Mouse (Mus musculus) kidney, postnatal 36 days (tissue): ENCODE results near the gene Gm13271.
A peak's percentile ranks its signal among the peaks of the same experiment; 100 is the strongest.
"Not testable (repeated sequence)": the region's sequence is repeated elsewhere in the genome, so short reads cannot be mapped to it uniquely, and the experiment has no call there.

Experiments used
- DNase-seq, 2 experiments: peaks; one replicate each; pipeline ENCODE4 v3.0.0; 2021 to 2022; ENCODE audit warnings: mixed read lengths in 2 of 2

The Gm13271 gene

DNA sequence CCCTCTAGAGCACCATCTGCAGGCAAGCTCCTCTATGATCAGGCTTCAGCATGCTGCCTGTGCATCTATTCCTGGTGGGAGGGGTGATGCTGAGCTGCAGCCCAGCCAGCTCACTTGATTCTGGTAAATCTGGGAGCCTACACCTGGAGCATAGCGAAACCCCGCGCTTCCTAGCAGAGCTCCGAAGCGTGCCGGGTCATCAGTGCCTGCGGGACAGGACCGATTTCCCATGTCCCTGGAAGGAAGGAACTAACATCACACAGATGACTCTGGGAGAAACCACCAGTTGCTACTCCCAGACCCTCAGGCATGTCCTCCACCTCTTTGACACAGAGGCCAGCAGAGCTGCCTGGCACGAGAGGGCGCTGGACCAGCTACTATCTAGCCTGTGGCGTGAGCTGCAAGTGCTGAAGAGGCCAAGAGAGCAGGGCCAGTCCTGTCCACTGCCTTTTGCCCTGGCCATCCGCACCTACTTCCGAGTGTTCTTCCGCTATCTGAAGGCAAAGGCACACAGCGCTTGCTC is at the start of gene Gm13271:
Gene Gm13271 (plus strand): TSS at position 51 of the 523 bp plus-strand sequence.
- DNase-seq, result peak; percentile 23 to 34

DNA sequence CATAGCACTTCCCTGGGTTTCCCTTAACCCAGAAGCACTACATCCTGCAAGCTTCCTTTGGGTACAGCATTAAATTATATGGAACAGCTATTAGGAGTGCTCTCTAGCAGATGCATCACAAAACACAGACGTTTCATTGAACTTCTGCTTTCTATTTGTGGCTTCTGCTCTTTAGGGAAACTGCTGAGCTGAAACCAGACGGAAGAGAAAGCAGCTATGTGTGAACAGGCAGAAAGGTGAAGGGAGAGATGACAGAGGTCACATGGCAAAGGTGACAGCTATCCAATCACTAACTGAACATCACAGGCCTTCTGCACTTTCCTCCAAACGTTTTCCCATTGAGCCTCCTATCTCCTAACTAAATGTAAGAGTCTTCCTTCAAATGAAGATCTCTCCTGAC is 48.7 kb upstream of the Gm13271 start:
- no peak for DNase-seq

GRCm38 (mm10) chr4:88707128-88707826 is 47.4 kb upstream of the Gm13271 start:
- no peak for DNase-seq

DNA sequence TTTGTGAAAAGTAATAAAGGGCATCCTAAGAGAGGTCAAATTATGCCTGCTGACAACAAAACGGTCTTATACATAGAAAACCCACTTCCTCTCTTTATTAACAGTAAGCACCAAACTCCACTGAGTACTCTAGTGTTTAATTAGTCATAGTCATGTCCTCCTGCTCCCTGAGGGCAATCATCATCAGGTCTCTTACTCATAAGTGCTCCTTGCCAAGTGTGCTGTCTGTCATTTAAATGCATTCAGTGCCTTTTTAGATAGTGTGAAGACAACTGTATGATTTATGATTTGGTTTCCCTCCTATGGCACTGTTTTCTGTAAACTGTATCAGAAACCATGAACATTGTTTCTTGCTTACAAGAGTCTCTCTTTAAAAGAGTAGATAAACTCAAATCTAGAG is 40.4 kb upstream of the Gm13271 start:
- no peak for DNase-seq

- peak in 1 of 2 experiments; percentile 46 for DNase-seq
Observed at GRCm38 (mm10) chr4:88715059-88715458, 39.6 kb upstream of the Gm13271 start.

GRCm38 (mm10) chr4:88718715-88719114 is 36.0 kb upstream of the Gm13271 start:
- DNase-seq, result peak; percentile 16 to 31

DNA sequence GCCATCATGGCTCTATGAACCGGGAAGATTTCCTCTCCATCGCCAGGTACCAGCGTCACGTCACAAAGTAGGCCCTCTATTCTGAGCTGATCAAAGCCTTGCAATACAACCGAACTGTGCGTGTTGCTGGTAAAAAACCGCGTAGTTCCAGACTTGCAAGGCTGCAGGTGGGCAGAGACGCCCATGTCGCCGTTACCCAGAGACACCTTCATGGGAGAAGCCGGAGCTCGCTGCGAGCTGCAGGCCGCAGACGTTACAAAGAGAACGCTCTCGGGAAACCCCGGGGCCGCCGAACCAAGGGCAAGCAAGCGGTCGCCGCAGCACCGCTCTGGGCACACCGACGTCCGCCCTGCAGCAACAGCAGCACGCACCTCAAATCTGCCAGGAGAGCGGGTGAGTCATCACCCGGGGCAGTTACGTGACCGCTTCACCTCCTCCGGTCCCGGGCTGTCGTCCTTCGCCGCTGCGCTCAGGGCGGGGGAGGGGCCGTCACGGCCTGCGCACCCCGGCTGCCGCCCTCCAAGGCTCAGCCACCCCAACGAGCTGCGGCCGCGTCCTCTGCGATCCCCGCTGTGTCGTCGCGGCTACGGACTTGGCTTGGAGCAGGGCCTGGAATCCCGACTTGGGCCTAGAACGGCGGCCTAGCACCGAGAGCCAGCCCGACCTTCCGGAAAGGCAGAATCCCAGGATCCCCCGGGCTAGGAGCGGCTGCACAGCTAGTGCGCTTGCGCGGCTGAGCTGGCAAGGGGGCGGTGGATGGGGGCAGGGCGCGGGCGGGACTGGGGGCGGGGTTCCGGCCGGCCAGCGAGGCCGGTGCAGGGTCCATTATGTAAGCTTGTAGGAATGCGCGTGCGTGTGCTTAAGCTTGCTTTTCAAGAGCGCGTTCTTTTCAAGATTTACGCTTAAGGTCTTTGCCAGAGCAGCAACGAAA is 32.6 kb upstream of the Gm13271 start, which contains the start of the genes Gm26566 and Klhl9:
Gene Gm26566 (plus strand): TSS at position 15 of the 931 bp plus-strand sequence.
Gene Klhl9 (minus strand): TSS at position 675 of the 931 bp plus-strand sequence.
- DNase-seq, result peak; percentile 93 to 94

- DNase-seq, result peak in 1 of 2 experiments; percentile 16
Observed at GRCm38 (mm10) chr4:88723497-88724090, 31.1 kb upstream of the Gm13271 start.

DNA sequence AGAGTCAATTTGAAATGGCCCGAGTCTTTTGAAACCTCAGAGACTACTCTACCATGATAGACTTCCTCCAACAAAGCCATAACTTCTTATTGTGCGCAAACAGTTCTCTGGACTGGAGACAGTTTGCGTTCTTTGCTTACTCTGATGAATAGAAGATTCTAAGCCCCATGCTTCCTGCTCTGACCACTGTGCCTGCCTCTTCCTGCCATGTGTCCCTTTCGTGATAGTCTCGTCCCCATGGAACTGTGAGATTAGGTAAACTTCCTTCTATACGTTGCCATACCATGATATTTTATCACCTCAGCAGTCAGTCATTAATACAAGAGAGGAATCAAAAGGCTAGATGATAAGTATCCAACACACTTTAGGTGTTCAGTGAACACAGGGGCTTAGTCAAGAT is 27.9 kb upstream of the Gm13271 start:
- DNase-seq, result no peak

DNA sequence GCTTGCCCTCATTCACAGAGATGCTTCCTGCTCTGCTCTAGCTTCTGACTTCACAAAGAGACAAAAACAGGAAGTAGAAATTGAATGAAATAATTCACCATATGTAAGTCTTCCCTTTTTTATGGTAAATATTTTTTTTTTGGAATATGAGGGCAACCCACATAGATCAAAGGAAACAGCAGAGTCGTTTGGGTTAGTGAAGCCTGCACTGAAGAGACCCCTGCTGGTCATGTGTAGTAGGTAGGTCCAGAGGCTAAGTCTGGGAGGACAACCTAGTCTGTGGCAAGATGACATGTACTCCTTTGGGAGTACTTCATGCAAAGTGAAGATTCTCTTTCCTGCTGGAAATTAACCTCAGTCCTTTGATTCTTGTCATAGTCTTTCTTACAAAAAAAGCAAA is 27.3 kb upstream of the Gm13271 start:
- DNase-seq, result peak; percentile 52 to 77

- DNase-seq, result peak; percentile 64 to 89
Observed at GRCm38 (mm10) chr4:88738480-88738879, 16.2 kb upstream of the Gm13271 start.

GRCm38 (mm10) chr4:88739036-88739435 is 15.6 kb upstream of the Gm13271 start:
- no peak for DNase-seq

GRCm38 (mm10) chr4:88741426-88741825 is 13.2 kb upstream of the Gm13271 start:
- no peak for DNase-seq

DNA sequence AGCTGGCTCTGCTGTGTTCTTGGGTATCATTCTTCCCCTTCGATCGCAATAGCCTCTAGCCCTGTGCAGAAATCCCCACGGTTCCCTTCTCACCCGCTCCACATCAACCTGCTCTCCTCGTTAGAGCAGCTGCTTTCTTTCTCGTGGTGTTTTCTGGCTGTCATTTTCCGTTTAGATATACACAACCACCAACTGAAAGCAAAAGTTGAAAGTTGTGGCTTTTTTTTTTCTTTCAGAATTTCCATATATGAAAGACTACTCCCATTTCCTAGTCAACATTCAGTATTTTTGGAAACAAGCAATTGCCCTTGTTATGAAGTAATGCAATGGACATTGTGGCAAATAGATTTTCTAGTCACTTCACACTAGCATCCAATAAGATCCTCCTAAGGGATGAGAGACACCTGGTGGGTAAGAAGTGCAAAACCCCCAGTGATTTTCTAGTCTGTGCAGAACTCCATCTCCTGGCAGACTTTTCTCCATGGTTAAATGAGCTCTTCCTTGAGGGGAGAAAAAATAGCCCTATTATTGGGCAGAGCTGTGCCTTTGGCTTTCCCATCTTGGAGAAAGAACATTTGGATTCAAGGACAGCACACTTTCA is 11.8 kb upstream of the Gm13271 start:
- no peak for DNase-seq

GRCm38 (mm10) chr4:88744207-88744606 is 10.5 kb upstream of the Gm13271 start:
- DNase-seq, result no peak

DNA sequence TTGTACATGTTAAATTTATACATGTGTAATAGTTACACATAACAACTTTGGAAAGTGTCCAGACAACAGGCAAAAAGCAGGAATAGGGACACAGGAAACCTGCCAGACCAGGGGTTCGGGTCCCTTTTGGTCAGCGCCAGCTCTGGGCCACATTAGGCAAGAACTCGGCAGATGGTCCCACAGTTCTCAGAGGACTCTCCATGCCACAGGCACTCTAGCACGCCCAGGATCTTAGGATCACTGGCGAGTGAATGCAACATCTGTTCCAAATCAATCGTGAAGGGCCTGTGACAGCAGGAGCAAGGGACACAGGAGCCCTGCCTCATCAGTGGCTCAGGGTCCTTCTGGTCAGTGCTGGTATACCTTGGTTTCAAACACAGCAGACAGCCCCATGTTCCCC is 4.7 kb upstream of the Gm13271 start:
- DNase-seq, result no peak

DNA sequence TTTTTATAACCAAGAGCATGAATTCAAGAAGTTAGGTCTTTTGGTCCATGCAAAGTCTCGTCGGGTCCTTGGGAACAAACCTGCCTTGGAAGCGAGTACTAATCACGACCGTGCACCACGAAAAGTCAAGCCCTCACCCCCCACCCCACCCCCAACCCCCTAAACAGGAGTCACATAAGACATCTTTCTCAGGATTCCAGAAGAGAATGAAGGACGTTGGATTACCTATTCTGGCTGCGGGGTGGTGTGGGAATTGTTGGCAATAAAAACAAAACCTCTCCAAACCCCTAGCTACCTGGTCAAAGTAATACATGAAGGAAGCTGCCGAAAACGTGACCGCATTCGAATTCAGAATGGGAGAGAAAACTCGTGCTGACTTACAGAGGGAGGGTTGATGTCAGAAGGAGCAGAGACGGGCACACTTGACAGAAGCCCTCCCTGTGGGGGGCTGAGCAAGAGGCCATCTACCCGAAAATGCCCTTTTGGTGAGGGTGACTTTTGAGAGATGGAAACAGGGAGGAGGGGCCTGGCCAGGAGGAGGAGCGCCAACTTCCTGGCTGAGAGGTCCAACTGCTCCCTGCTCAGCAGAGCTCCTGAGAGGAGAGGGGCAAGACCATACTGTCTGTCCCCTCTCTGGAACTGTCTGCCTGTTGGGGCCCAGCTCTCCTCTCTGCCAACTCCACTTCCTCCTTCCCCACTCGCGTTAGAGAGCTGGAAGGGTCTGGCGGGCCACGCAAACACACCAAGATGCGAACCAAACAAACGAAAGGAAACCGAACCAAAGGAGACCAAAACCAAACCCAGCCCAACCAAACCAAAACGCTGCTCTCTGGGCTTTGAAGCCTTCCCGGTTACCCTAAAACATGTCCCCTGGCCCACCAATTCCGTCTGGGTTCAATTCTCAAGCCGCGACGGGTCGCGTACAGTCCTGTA is 2.2 kb downstream of the Gm13271 start:
- DNase-seq, result peak in 1 of 2 experiments; percentile 24

DNA sequence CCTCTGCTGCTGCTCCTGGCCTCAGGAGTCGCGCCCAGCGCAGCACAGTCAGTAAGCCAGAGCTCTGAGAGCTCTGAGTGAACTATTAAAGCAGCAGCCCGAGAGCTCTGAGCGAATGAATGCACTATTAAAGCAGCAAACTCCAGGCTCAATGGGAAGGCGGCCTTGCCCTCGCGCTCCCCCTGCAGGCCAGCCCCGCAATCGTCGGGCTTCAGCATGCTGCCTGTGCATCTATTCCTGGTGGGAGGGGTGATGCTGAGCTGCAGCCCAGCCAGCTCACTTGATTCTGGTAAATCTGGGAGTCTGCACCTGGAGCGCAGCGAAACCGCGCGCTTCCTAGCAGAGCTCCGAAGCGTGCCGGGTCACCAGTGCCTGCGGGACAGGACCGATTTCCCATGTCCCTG is 3.0 kb downstream of the Gm13271 start:
- peak; percentile 87 to 89 for DNase-seq

- DNase-seq, result not testable (repeated sequence)
Observed at GRCm38 (mm10) chr4:88758751-88759150, 4.1 kb downstream of the Gm13271 start.

DNA sequence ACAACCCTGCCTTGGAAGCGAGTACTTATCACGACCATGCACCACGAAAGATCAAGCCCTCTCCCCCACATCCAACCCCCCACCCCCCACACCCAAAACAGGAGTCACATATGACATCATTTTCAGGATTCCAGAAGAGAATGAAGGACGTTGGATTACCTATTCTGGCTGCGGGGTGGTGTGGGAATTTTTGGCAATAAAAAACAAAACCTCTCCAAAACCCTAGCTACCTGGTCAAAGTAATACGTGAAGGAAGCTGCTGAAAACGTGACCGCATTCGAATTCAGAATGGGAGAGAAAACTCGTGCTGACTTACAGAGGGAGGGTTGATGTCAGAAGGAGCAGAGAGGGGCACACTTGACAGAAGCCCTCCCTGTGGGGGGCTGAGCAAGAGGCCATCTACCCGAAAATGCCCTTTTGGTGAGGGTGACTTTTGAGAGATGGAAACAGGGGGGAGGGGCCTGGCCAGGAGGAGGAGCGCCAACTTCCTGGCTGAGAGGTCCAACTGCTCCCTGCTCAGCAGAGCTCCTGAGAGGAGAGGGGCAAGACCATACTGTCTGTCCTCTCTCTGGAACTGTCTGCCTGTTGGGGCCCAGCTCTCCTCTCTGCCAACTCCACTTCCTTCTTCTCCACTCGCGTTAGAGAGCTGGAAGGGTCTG is 5.1 kb downstream of the Gm13271 start, which contains the start of gene Gm13283:
Gene Gm13283 (plus strand): TSS at position 510 of the 659 bp plus-strand sequence.
- peak in 1 of 2 experiments; percentile 69 for DNase-seq

GRCm38 (mm10) chr4:88760431-88760830 is 5.8 kb downstream of the Gm13271 start:
- DNase-seq, result peak; percentile 86 to 87
